Mouse (Mus musculus): ENCODE results near the gene Ern2.

Gene Ern2

DNA sequence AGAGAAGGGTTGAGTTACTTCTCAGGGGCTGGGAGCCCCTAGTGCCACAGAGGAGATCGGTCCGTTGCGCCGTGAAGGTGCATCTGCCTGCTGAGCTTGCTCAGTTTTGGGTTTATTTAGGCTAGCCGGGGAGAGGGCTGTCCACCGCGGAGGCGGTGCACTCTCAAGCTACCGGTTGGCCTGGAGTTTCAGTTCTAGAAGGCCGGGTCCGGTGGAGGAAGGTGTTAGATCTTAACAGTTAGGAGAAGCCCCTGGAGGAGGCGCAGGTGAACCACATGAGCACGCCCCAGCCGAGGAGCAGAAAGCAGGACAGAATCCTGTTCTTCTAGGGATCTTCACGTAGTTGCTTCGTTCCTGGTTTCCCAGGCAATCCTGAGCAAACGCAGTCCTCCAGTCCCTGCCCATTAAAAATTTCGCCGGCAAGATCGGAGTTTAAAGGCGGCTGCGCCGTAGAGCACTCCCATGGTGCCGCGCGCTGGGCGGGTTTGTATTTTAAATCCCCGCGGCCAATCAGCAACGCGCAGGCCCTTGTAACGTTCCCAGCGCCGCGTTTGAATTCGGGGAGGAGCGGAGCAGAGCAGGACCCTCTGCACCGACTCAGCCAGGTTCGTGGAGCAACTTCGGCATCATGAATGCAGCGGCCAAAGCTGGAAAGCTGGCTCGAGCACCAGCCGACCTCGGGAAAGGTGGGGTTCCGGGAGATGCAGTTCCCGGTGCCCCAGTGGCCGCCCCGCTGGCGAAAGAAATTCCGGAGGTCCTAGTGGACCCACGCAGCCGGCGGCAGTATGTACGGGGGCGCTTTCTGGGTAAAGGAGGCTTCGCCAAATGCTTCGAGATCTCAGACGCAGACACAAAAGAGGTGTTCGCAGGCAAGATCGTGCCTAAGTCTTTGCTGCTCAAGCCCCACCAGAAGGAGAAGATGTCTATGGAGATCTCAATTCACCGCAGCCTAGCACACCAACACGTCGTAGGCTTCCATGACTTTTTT lies 26.8 kb downstream of the Ern2 start, which contains the start of gene Plk1:
TSS of gene Plk1 (plus strand) at position 525 of the 988 bp plus-strand sequence.
- DNase-seq (ENCODE audit: low spot score): peak; percentile 94

DNA sequence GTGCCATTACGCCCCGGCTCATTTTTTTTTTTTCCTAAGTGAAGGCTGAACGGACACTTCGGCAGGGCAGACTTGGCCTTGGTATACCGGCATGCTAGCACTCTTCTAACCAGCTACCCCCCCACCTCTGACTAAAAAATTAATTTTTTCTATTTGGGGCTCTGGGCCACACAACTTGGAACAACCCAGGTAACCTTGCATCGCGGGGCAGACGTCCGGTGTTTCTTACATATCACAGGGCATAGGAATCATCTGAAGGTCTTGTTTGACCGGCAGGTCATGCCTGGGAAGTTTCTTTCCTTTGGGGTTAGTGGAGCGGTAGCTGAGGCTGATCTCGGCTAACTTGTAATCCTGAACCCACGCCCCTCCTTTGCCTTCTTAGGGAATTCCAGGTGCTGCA lies 27.5 kb downstream of the Ern2 start:
- DNase-seq (ENCODE audit: low spot score): no peak

DNA sequence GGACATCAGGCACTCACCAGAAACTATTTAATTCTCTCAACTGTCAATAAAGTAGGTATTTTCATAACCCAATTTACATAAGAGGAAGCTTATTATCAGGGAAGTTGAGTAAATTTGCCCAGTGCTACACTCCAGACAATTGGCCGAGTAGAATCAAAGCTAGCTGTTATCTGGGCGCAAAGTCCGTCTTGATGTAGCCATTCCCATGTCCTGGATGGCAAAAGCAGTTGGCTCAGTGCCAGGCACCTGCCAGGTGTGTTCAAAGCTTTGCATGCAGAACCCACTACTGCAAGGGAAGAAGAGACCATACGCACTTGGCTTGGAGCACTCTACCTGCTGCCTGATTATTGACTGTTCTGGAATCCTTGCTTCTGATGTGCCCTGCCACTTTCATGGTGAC lies 33.5 kb downstream of the Ern2 start:
- DNase-seq (ENCODE audit: low spot score): no peak

DNA sequence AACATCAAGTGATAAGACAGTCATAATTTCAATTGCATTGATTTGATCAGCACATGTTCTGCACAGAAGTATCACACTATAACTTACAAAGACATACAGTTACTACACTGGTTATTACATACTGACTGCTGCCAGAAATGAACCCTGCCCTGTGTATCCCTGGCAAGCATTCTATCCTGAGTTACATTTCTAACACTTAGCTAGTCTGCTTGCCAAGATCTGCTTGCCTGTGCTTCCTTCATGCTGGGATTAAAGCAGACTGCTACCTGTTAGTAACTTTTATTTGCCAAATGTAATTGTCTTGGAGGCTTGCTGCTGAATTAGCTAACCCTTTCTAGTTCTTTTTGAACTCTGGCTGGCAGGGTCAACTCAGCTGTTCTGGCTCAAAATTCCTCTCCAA lies 45.0 kb downstream of the Ern2 start:
- no peak for DNase-seq (ENCODE audit: low spot score)

DNA sequence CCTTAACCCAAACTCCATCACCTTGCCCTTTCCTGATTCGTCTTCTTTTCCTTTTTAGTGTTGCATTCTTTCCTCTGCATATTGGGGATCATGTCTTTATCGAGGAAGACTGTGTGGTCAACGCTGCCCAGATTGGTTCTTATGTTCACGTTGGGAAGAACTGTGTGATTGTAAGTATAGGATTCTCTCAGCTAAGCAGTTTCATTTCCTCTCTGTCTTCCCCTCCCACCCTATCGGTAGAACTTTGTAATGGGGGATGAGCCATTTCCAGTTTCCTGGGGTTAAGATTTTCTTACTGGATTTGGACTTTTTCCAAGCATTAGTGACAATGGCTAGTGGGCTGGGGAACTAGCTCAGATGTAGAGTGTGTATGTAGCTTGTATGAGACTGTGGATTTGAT lies 47.8 kb downstream of the Ern2 start:
- no peak for DNase-seq (ENCODE audit: low spot score)

DNA sequence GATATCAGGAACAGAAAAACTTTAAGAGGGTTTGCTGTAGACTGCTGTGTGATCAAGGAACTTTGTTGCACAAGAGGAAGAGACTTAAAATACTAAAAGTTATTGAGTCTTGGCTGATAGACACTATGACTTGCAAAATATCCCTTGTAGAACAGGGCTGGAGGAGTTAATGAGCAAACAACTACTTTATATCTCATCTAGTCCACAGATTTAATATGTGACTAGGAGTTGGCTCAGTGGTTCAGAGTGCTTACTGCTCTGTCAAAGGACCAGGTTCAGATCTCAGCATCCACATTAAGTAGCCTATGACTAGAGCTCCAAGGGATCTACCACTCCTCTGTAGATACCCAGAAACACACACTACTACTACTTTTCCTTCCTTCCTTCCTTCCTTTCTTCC lies 48.9 kb downstream of the Ern2 start:
- DNase-seq (ENCODE audit: low spot score): no peak

DNA sequence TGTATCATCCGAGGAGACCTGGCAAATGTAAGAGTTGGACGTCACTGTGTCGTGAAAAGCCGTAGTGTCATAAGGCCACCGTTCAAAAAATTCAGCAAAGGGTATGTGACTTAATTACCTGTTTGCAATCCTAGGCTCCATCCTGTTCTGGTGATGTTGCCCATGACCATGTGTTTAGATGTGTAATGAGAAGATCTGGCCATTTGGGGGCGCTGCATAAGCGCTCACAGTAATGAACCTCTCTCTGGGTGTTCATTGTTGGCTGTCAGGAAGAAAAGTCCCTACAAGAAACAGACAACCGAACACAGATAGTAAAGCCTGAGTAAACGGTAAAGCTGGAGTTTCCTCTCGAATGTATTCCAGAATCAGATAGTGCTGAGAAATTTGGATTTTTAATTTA lies 50.9 kb downstream of the Ern2 start:
- DNase-seq (ENCODE audit: low spot score): peak; percentile 19

DNA sequence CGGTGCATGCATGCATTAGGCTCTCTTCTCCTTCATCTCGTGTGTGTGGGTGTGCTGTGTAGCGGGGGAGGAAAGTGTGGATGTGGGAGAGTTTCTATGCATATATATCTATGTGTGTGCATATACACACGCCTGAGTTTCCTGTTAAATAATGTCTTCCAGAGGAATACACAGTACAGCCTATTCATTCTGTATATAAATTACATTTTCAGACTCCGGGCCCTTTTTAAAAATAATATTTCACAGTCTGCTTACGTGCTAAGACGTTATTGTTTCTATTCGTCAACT lies 52.7 kb downstream of the Ern2 start:
- DNase-seq (ENCODE audit: low spot score): no peak

DNA sequence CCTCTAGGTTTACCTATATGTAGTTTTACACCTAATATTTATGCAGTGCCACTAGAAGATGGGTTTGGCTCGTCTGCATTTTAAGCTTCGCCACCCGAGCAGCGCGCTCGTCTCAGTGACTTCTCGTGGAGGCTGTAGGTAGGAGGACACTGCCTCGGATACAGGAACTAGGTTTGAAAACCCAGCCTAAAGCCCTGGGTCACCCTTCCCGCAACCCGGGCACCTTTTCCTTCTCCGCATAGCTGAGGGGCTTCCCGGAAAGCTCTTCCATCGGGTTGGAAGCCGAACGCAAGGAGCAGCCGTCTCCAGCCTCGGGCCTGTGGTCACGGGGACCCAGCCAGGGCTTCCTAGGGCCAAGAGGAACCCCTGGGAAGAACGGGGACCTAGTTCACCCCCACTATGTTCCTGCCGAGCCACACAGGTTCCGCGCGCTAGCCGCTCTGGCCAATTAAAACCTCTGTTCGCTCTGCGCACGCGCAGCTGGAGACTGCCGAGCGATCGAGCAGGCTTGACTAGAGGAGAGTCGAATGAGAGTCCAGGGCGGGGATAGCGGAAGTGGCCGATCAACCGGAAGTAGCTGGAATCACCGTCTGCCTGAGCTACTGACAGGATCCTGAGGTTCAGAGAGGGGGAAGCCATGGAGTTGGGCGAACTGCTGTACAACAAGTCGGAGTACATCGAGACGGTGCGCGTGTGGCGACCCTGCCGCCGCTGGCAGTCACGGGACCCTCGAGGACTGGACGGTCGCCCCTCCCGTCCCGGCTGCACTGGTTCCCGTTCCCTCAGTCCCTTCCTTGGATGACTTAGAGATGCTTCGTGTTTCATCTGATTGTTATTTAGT lies 53.3 kb downstream of the Ern2 start, which contains the start of the genes Palb2 and Dctn5:
TSS of gene Palb2 (minus strand) at position 489 of the 841 bp plus-strand sequence.
TSS of gene Dctn5 (plus strand) at position 545 of the 841 bp plus-strand sequence.
- peak; percentile 99 for DNase-seq (ENCODE audit: low spot score)

DNA sequence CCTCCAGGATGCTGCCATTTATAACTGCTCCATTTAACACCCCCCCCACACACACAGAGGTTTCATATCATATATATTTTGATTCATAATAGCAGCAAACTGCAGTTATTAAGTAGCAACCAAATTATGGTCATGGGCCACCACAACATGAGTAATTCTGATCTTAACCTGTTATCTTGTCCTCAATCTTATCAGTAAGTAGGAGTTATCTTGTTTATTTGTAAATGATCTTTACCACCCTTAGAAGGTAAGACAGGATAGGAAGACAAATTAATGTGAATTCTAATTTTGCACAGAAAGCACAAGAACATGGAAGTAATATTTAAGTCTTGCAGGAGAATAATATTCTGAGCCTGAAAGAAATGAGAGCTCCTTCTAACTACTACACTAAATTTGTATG lies 54.2 kb downstream of the Ern2 start:
- DNase-seq (ENCODE audit: low spot score): no peak

DNA sequence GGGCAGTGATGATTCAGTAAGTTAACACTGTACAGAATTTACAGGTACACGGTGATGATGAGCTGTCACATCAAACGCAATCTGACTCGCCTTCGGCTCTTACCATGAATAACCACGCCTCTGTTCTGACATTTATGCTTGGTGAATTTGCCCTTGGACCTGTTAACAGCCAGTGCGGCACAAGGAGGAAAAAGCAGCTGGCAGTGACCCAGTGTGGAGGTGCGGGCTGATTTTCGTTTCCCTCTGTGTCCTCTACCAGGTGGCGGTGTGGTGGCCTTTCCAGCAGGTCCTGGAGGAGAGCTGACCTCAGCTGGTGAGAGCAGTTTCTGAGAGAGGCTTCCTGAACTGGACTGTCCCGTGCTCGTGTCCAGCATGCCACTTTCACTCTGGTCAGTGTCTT lies 59.1 kb downstream of the Ern2 start:
- no peak for DNase-seq (ENCODE audit: low spot score)

DNA sequence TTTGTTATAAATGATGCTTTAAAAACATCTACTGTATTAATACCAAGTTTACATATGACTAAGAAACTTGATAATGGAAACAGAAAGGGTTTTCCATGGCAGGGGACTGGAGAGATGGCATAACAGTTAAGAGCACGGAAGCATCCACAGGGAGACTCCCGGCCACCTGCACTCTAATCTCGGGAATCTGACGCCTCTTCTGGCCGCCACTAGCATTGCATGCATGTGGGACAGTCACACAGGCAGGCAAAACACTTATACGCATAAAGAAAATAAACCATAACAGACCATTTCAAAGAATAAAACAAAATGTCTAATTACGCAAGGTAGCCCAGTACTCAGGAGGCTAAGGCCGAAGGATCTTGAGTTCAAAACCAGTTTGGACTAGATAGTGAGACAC lies 60.4 kb downstream of the Ern2 start:
- no peak for DNase-seq (ENCODE audit: low spot score)

DNA sequence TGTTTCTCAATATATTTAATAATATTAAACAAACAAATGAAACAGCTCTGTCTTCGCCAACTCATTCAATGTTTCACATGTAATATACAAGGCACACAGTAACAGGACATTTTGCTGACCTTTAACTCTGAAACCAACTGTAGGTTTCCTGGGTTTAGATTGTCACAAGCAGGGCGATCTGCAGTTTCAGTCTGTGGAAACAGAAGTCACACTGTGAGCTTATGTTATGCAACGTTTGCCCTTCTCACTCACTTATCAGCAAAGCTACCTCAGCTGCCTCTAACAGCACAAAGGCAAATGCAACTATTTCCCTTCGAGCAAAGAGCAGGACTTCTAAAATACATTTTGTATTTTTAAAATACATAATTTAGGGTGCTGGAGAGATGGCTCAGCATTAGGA lies 62.5 kb downstream of the Ern2 start:
- DNase-seq (ENCODE audit: low spot score): no peak

All from embryo, embryonic 10 days (tissue).